In the genomic region with DNA sequence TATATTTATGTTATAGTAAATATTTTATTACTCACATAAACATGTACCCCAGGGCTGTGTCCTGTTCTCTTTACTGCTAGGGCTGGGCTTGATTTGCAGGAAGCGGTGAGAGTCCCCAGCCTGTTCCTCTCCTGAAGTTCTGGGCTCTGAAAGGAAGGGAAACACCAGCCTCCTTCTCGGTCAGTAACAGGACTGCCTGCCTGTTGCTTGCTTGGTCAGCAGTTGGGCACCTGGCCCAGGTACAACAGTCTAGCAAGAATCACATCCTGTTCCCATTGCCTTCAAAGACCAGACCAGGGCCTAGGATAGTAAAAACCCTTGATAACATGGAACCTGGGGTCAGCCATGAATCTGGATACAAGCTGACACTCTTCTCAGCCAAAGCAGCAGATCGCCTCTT, we compare ENCODE assay signal across 19 mouse cellular contexts. TPM values are rescaled to one million over a fixed set of nuclear protein-coding genes. Genes with fewer than 3 reads are reported as not detected.
DNase-seq lines count a peak whose midpoint lies in the region; ATAC-seq and TF ChIP-seq lines count a peak whose summit lies in the region.
"Had no signal": no experiment of that assay in that cellular context is flagged by ENCODE, and none has a peak within 500 bp of the region (broad histone marks: within the 10 kb centered on the region; RNA-seq: fewer than 3 reads in every experiment).

No protein-coding gene starts in this region.

- no peak for ATAC-seq in intestine, embryonic 14.5 days (replicated peaks; ENCODE audit: low FRiP score, low TSS enrichment, low read depth)
- no peak for ATAC-seq in intestine, embryonic 15.5 days
- ATAC-seq in forebrain, embryonic 15.5 days (replicated peaks), result no peak
- ATAC-seq in hindbrain, postnatal 0 days, result no peak
- no peak for ATAC-seq in neural tube, embryonic 13.5 days (ENCODE audit: low read depth)
- ATAC-seq: liver, embryonic 12.5 days had no signal

- 48% methylated on average over 3 of the region's 3 CpGs for WGBS in intestine, embryonic 14.5 days
- WGBS in intestine, embryonic 15.5 days, result 53% methylated on average over 3 of the region's 3 CpGs
- WGBS in forebrain, embryonic 15.5 days, result 59% methylated on average over 3 of the region's 3 CpGs
- 75% methylated on average over 3 of the region's 3 CpGs for WGBS in hindbrain, postnatal 0 days
- WGBS in neural tube, embryonic 13.5 days, result 47% methylated on average over 3 of the region's 3 CpGs

- peak; percentile 65 for DNase-seq in intestine, embryonic 14.5 days (ENCODE audit: low spot score)
- no peak for DNase-seq in hindbrain, postnatal 0 days (ENCODE audit: low spot score)
- DNase-seq in gastrocnemius, adult 18-20 months (ENCODE audit: low spot score), result no peak
- DNase-seq in heart, postnatal 4 days, result no peak
- DNase-seq in adrenal gland, postnatal 10 days, result no peak
- DNase-seq: gastrocnemius, adult 2 months; kidney, adult 9 months; right cerebral cortex, postnatal 25 days; thymus, adult 18-20 months had no signal

- TF ChIP-seq CTCF in hindbrain, postnatal 0 days (IDR thresholded peaks at IDR 0.05; ENCODE audit: low read depth), result no peak

- peaks cover 88% of the 10 kb centered on the region for H3K27me3 ChIP-seq in intestine, embryonic 14.5 days (replicated peaks; ENCODE audit: control insufficient read depth, insufficient read depth, low read length)
- peaks cover 82% of the 10 kb centered on the region for H3K27me3 ChIP-seq in intestine, embryonic 15.5 days (replicated peaks)
- H3K27me3 ChIP-seq in forebrain, embryonic 15.5 days, result peaks cover 36% of the 10 kb centered on the region
- H3K27me3 ChIP-seq in hindbrain, postnatal 0 days (ENCODE audit: insufficient read depth, low read length), result peaks cover 66% of the 10 kb centered on the region
- peaks cover 92% of the 10 kb centered on the region for H3K27me3 ChIP-seq in neural tube, embryonic 13.5 days

- peaks cover 14% of the 10 kb centered on the region for H3K4me1 ChIP-seq in intestine, embryonic 14.5 days (replicated peaks; ENCODE audit: control insufficient read depth, insufficient read depth, low read length)
- H3K4me1 ChIP-seq in intestine, embryonic 15.5 days (replicated peaks), result peaks cover 29% of the 10 kb centered on the region
- H3K4me1 ChIP-seq in forebrain, embryonic 15.5 days, result peaks cover 72% of the 10 kb centered on the region
- H3K4me1 ChIP-seq in hindbrain, postnatal 0 days (ENCODE audit: insufficient read depth, low read length), result no peaks in the 10 kb centered on the region; the same call in 1 of the 2 replicates
- H3K4me1 ChIP-seq in neural tube, embryonic 13.5 days (replicated peaks), result peaks cover 57% of the 10 kb centered on the region

- H3K9ac ChIP-seq in intestine, embryonic 14.5 days (ENCODE audit: low read length), result no peak overlapping the region
- H3K9ac ChIP-seq in intestine, embryonic 15.5 days, result no peak overlapping the region
- no peak overlapping the region for H3K9ac ChIP-seq in forebrain, embryonic 15.5 days (replicated peaks)
- H3K9ac ChIP-seq in hindbrain, postnatal 0 days (replicated peaks; ENCODE audit: low read length), result no peak overlapping the region
- no peak overlapping the region; the same call in 1 of the 2 replicates for H3K9ac ChIP-seq in neural tube, embryonic 13.5 days
- H3K9ac ChIP-seq: liver, embryonic 12.5 days had no signal

- H3K36me3 ChIP-seq in intestine, embryonic 14.5 days (ENCODE audit: control insufficient read depth, insufficient read depth, low read length), result no peaks in the 10 kb centered on the region
- no peaks in the 10 kb centered on the region for H3K36me3 ChIP-seq in intestine, embryonic 15.5 days
- H3K36me3 ChIP-seq in forebrain, embryonic 15.5 days, result no peaks in the 10 kb centered on the region
- no peaks in the 10 kb centered on the region for H3K36me3 ChIP-seq in hindbrain, postnatal 0 days (ENCODE audit: insufficient read depth, low read length)
- H3K36me3 ChIP-seq in neural tube, embryonic 13.5 days, result no peaks in the 10 kb centered on the region
- H3K36me3 ChIP-seq: heart, embryonic 10.5 days; liver, embryonic 12.5 days had no signal

- H3K9me3 ChIP-seq in intestine, embryonic 14.5 days (ENCODE audit: control insufficient read depth, low read length), result no peaks in the 10 kb centered on the region
- H3K9me3 ChIP-seq in intestine, embryonic 15.5 days, result no peaks in the 10 kb centered on the region
- no peaks in the 10 kb centered on the region for H3K9me3 ChIP-seq in forebrain, embryonic 15.5 days
- no peaks in the 10 kb centered on the region for H3K9me3 ChIP-seq in hindbrain, postnatal 0 days (ENCODE audit: low read length)
- no peaks in the 10 kb centered on the region for H3K9me3 ChIP-seq in neural tube, embryonic 13.5 days
- H3K9me3 ChIP-seq: heart, embryonic 10.5 days; liver, embryonic 12.5 days had no signal

- H3K4me2 ChIP-seq in intestine, embryonic 14.5 days (ENCODE audit: low read length), result no peak overlapping the region
- H3K4me2 ChIP-seq in intestine, embryonic 15.5 days (replicated peaks), result no peak overlapping the region
- H3K4me2 ChIP-seq in forebrain, embryonic 15.5 days (replicated peaks), result peak overlapping the region; percentile 33
- H3K4me2 ChIP-seq in hindbrain, postnatal 0 days (ENCODE audit: low read depth, low read length), result 0 out of 2 replicates have a peak overlapping the region, but pooled peaks have one; percentile 16
- peak overlapping the region; percentile 84 for H3K4me2 ChIP-seq in neural tube, embryonic 13.5 days
- H3K4me2 ChIP-seq: liver, embryonic 12.5 days had no signal

- no peak overlapping the region for H3K4me3 ChIP-seq in intestine, embryonic 14.5 days (ENCODE audit: low read depth, low read length)
- no peak overlapping the region for H3K4me3 ChIP-seq in intestine, embryonic 15.5 days (replicated peaks)
- peak overlapping the region; percentile 21 for H3K4me3 ChIP-seq in forebrain, embryonic 15.5 days
- no peak overlapping the region for H3K4me3 ChIP-seq in hindbrain, postnatal 0 days (ENCODE audit: low read length)
- peak overlapping the region; percentile 22 for H3K4me3 ChIP-seq in neural tube, embryonic 13.5 days
- H3K4me3 ChIP-seq: liver, embryonic 12.5 days had no signal

- no peak overlapping the region for H3K27ac ChIP-seq in intestine, embryonic 14.5 days (ENCODE audit: low read depth)
- no peak overlapping the region for H3K27ac ChIP-seq in intestine, embryonic 15.5 days
- H3K27ac ChIP-seq in forebrain, embryonic 15.5 days (replicated peaks), result no peak overlapping the region
- no peak overlapping the region for H3K27ac ChIP-seq in hindbrain, postnatal 0 days
- H3K27ac ChIP-seq in neural tube, embryonic 13.5 days (replicated peaks), result no peak overlapping the region
- H3K27ac ChIP-seq: gastrocnemius, adult 2 months; heart, embryonic 10.5 days; liver, embryonic 12.5 days had no signal

RNA-seq across cellular contexts. Expression of gene Pou3f1, which starts 4.0 kb away (rescaled TPM):
- polyA plus RNA-seq in intestine, embryonic 14.5 days (2014; fragmentation: Nextera tagmentation; extraction: Ambion mirVana), result 0.17 and 0.27 TPM in 2 replicates
- polyA plus RNA-seq in intestine, embryonic 15.5 days (2015; fragmentation: Nextera tagmentation; extraction: Ambion mirVana), result 0.05 and 0.11 TPM in 2 replicates
- 21.5 and 21.8 TPM in 2 replicates for polyA plus RNA-seq in forebrain, embryonic 15.5 days (2015; fragmentation: Nextera tagmentation; extraction: Ambion mirVana)
- 4.8 and 7.0 TPM in 2 replicates for total RNA-seq in hindbrain, postnatal 0 days (2014; rRNA removed)
- 4.1 and 6.3 TPM in 2 replicates for polyA plus RNA-seq in hindbrain, postnatal 0 days (2015; fragmentation: Nextera tagmentation; extraction: Ambion mirVana)
- polyA plus RNA-seq in neural tube, embryonic 13.5 days (2015; fragmentation: Nextera tagmentation; extraction: Ambion mirVana), result 8.0 and 8.7 TPM in 2 replicates
- total RNA-seq in gastrocnemius, adult 18-20 months (2021), result under 1 TPM; 0.31 to 0.39 TPM
- under 1 TPM; 0.16 to 0.24 TPM for total RNA-seq in heart, postnatal 4 days (2021)
- under 1 TPM; 0.24 to 0.27 TPM for total RNA-seq in adrenal gland, postnatal 10 days (2021)
- total RNA-seq: CH12.LX had no signal

RNA-seq across cellular contexts. Expression of gene Utp11, which starts 32.8 kb away (rescaled TPM):
- polyA plus RNA-seq in intestine, embryonic 14.5 days (2014; fragmentation: Nextera tagmentation; extraction: Ambion mirVana), result 57.6 and 65.6 TPM in 2 replicates
- polyA plus RNA-seq in intestine, embryonic 15.5 days (2015; fragmentation: Nextera tagmentation; extraction: Ambion mirVana), result 58.7 and 67.6 TPM in 2 replicates
- 44.4 and 46.0 TPM in 2 replicates for polyA plus RNA-seq in forebrain, embryonic 15.5 days (2015; fragmentation: Nextera tagmentation; extraction: Ambion mirVana)
- 4.0 and 9.0 TPM in 2 replicates for total RNA-seq in hindbrain, postnatal 0 days (2014; rRNA removed)
- 31.2 and 39.0 TPM in 2 replicates for polyA plus RNA-seq in hindbrain, postnatal 0 days (2015; fragmentation: Nextera tagmentation; extraction: Ambion mirVana)
- 49.2 and 54.2 TPM in 2 replicates for polyA plus RNA-seq in neural tube, embryonic 13.5 days (2015; fragmentation: Nextera tagmentation; extraction: Ambion mirVana)
- total RNA-seq in gastrocnemius, adult 18-20 months (2021), result 10 to 100 TPM; 18.4 to 22.7 TPM
- 10 to 100 TPM; 17.3 to 18.7 TPM for total RNA-seq in heart, postnatal 4 days (2021)
- total RNA-seq in adrenal gland, postnatal 10 days (2021), result 10 to 100 TPM; 29.4 to 29.9 TPM

RNA-seq across cellular contexts. Expression of gene Fhl3, which starts 39.9 kb away (rescaled TPM):
- polyA plus RNA-seq in intestine, embryonic 14.5 days (2014; fragmentation: Nextera tagmentation; extraction: Ambion mirVana), result 12.9 and 13.6 TPM in 2 replicates
- polyA plus RNA-seq in intestine, embryonic 15.5 days (2015; fragmentation: Nextera tagmentation; extraction: Ambion mirVana), result 8.8 and 11.8 TPM in 2 replicates
- 1.6 and 2.2 TPM in 2 replicates for polyA plus RNA-seq in forebrain, embryonic 15.5 days (2015; fragmentation: Nextera tagmentation; extraction: Ambion mirVana)
- 7.1 and 7.3 TPM in 2 replicates for total RNA-seq in hindbrain, postnatal 0 days (2014; rRNA removed)
- polyA plus RNA-seq in hindbrain, postnatal 0 days (2015; fragmentation: Nextera tagmentation; extraction: Ambion mirVana), result 2.5 and 3.1 TPM in 2 replicates
- polyA plus RNA-seq in neural tube, embryonic 13.5 days (2015; fragmentation: Nextera tagmentation; extraction: Ambion mirVana), result 2.6 and 2.9 TPM in 2 replicates
- total RNA-seq in gastrocnemius, adult 18-20 months (2021), result 100 to 1,000 TPM; 271 to 315 TPM
- 10 to 100 TPM; 22.4 to 23.4 TPM for total RNA-seq in heart, postnatal 4 days (2021)
- 10 to 100 TPM in 1 of 2 experiments, 1 to 10 TPM in 1; 9.5 to 15.8 TPM for total RNA-seq in adrenal gland, postnatal 10 days (2021)

RNA-seq across cellular contexts. Expression of gene 3100002H09Rik, which starts 50.0 kb away (rescaled TPM):
- polyA plus RNA-seq in intestine, embryonic 14.5 days (2014; fragmentation: Nextera tagmentation; extraction: Ambion mirVana), result not detected in 2 replicates
- not detected in 2 replicates for polyA plus RNA-seq in intestine, embryonic 15.5 days (2015; fragmentation: Nextera tagmentation; extraction: Ambion mirVana)
- 1.2 TPM in 2 replicates for polyA plus RNA-seq in forebrain, embryonic 15.5 days (2015; fragmentation: Nextera tagmentation; extraction: Ambion mirVana)
- total RNA-seq in hindbrain, postnatal 0 days (2014; rRNA removed), result 0.26 TPM in 1 of 2 replicates, not detected in the other
- 0.23 TPM in 1 of 2 replicates, not detected in the other for polyA plus RNA-seq in hindbrain, postnatal 0 days (2015; fragmentation: Nextera tagmentation; extraction: Ambion mirVana)
- polyA plus RNA-seq in neural tube, embryonic 13.5 days (2015; fragmentation: Nextera tagmentation; extraction: Ambion mirVana), result 0.47 and 0.68 TPM in 2 replicates
- not detected for total RNA-seq in gastrocnemius, adult 18-20 months (2021)
- not detected for total RNA-seq in heart, postnatal 4 days (2021)
- total RNA-seq in adrenal gland, postnatal 10 days (2021), result not detected
- total RNA-seq: CH12.LX; gastrocnemius, adult 2 months; heart, postnatal 25 days; megakaryocyte-erythroid progenitor cell, adult 5-6 weeks had no signal
- polyA plus RNA-seq: cerebellum, adult 2 months; liver, embryonic 12.5 days; lung, embryonic 16.5 days had no signal

RNA-seq across cellular contexts. Expression of gene Sf3a3, which starts 54.0 kb away (rescaled TPM):
- 142 and 164 TPM in 2 replicates for polyA plus RNA-seq in intestine, embryonic 14.5 days (2014; fragmentation: Nextera tagmentation; extraction: Ambion mirVana)
- 131 and 133 TPM in 2 replicates for polyA plus RNA-seq in intestine, embryonic 15.5 days (2015; fragmentation: Nextera tagmentation; extraction: Ambion mirVana)
- 132 and 133 TPM in 2 replicates for polyA plus RNA-seq in forebrain, embryonic 15.5 days (2015; fragmentation: Nextera tagmentation; extraction: Ambion mirVana)
- 18.7 and 33.0 TPM in 2 replicates for total RNA-seq in hindbrain, postnatal 0 days (2014; rRNA removed)
- 79.7 and 87.9 TPM in 2 replicates for polyA plus RNA-seq in hindbrain, postnatal 0 days (2015; fragmentation: Nextera tagmentation; extraction: Ambion mirVana)
- 101 and 115 TPM in 2 replicates for polyA plus RNA-seq in neural tube, embryonic 13.5 days (2015; fragmentation: Nextera tagmentation; extraction: Ambion mirVana)
- 10 to 100 TPM; 12.7 to 13.9 TPM for total RNA-seq in gastrocnemius, adult 18-20 months (2021)
- 10 to 100 TPM; 35.0 to 37.4 TPM for total RNA-seq in heart, postnatal 4 days (2021)
- 10 to 100 TPM; 39.2 to 40.3 TPM for total RNA-seq in adrenal gland, postnatal 10 days (2021)

Comparison
In these comparisons a context has a peak if more than half of its experiments do, and no peak if none do; other contexts are left out.
1. H3K4me2 ChIP-seq: peak in forebrain, embryonic 15.5 days (single experiment), hindbrain, postnatal 0 days (single experiment) and neural tube, embryonic 13.5 days (single experiment); none in intestine, embryonic 14.5 days (single experiment) and intestine, embryonic 15.5 days (single experiment).
2. H3K4me3 ChIP-seq: peak in forebrain, embryonic 15.5 days (single experiment) and neural tube, embryonic 13.5 days (single experiment); none in intestine, embryonic 14.5 days (single experiment), intestine, embryonic 15.5 days (single experiment) and hindbrain, postnatal 0 days (single experiment).